Mouse (Mus musculus) megakaryocyte, adult 5-6 weeks (primary cell): ENCODE measurements around the gene Fmnl2. TPM values are rescaled to one million over a fixed set of nuclear protein-coding genes. Genes with fewer than 3 reads are reported as not detected.
A peak's percentile ranks its signal among the peaks of the same experiment; 100 is the strongest.

Experiments
- ATAC-seq: 2 replicates; pipeline ENCODE4 v1.8.0; 2016; ENCODE audit warnings: mild to moderate bottlenecking, inconsistent platforms; ENCODE audit not compliant: poor library complexity, severe bottlenecking
- total RNA-seq, 2 experiments: library from RNA; stranded (forward) in 1 of 2; stranded (reverse) in 1 of 2; fragments of 153-499, 151-499 nt in 1 of 2; fragments of 221-1000, 200-1000 nt in 1 of 2; gene quantifications; 2 replicates each; pipeline versions ENCODE4 v1.2.3 to v1.2.4; 2015 to 2017

Gene Fmnl2
- total RNA-seq, 2 experiments from 2014 or later, result 8.2 to 11.3 TPM

- ATAC-seq, result no peak
Observed at GRCm38 (mm10) chr2:53028868-53029267, 171.2 kb downstream of the Fmnl2 start.

DNA sequence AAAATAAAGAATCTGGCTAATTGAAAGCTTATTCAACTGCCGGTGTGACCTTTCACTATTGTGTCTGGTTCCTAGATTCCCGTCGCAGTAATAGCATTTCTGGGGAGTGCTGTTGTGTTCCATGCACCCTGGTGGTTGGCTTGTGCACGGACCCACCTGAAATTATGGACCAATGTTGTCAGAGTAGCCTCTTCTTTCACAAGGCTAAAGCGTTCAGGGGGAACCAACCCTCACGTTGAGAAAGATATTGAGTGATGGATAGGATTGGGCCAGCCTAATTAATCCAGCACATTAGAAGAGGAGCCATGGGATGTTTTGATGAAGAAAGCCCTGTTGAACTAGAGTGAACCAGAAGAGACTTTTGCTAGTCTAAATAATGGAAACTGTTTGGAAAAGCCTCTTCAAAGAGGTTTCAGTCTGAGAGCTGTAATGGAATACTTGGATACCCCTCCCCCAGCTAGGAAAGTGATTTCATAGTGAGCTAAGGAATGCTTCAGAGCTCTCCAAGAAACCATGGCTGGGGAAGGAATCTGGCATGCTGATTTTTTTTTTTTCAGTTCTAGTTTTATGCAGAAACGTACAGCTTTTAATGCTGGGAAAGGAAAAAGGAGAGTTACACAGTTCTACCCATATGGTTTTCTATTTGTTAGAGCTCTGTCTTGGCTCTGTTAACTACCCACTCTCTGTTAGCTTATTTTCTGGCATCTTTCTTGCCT lies 172.2 kb downstream of the Fmnl2 start:
- ATAC-seq, result no peak

DNA sequence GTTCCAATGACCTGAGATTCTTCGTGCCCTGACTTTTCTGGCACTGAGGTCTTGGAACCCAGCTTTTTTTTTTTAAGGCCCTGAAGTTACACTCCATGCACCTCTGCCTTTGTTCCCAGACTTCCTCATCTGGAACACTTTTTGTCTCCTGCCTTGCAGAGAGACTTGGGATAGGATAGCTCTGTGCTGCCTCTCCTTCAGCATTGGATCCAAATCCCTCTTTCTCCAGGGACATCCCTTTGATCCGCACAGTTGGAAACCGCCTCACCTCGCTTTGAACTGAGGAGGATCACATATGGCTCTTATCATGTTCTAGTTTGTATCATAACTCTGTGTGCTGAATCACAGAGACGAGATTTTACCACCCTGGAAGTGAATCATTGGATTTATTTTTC lies 172.8 kb downstream of the Fmnl2 start:
- ATAC-seq, result no peak

DNA sequence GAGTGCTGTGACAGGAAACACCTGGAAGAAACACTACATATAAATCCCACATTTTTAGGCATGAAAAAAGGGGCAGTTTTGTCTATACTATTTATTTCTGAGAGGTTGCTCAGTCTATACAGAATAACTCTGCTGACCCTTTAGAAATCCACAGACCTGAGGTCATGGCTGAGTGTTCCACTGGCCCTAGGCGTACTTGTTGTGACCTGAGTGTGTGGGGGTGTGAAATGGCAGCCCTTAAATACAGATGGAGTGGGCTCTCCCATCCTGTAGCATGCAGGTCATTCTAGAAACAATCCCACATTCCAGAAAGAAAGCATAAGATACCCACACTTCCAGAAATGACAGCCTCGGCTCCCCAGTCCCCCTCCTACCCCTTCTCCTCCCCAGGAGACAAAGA lies 180.6 kb downstream of the Fmnl2 start:
- no peak for ATAC-seq

DNA sequence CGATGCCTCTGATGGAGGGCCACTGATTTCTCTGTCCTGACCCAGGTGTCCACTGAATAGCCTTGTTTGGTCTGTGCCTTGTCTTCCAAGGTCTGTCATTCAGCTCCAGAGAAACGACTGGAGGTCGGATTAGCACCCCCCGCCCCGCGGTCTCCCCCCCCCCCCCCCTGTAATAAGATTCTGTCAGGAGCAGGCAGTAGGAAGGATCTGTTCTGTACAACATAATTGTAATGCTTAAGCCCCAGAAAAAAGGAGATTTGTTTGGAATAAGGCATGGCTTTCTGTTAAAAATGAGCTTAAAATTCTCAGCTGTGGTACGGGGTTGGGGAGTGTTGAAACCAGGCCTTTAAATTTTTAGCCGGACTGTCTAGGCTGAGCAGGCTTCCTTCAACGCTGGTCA lies 181.1 kb downstream of the Fmnl2 start:
- no peak for ATAC-seq

DNA sequence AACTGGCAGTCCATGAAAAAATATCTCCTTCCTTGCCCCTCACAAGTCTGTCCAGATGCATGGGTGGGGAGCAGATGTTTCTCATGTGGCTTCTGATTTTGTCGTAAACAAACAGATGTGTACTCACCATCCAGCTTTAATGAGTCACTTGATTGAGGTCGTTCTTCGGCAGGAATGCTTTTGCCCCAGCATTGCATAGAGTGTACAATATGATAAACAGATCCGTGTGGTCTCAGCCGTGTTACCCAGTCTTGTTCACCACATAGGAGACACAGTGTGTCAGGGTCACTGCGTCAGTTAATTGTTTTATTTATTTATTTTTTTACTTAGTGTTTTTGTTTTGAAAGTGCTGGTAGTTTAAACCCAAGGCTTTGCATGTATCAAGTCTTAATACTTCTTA lies 189.4 kb downstream of the Fmnl2 start:
- ATAC-seq, result no peak

- no peak for ATAC-seq
Observed at GRCm38 (mm10) chr2:53047749-53048387, 190.2 kb downstream of the Fmnl2 start.

- no peak for ATAC-seq
Observed at GRCm38 (mm10) chr2:53050376-53050775, 192.7 kb downstream of the Fmnl2 start.

DNA sequence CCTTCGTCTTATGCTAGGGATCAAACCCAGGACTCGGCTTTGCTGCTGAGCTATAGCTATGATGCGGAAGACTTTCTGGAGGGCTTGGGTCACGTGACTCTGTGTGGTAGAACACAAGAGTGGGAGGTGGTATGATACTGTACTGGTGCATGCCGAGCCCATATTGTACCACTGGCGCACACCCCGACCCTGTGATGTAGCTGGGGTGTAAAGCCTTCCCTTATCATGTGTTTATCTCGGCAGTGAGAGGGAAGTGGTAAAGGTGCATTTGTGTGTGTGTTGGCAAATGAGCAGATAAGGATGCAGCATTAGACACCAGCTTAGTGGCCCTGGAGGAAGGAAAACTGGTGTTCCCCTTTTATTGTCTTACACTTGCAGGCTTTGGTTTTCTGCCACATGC lies 193.8 kb downstream of the Fmnl2 start:
- peak; percentile 94 for ATAC-seq

GRCm38 (mm10) chr2:53053714-53054113 lies 196.1 kb downstream of the Fmnl2 start:
- no peak for ATAC-seq

DNA sequence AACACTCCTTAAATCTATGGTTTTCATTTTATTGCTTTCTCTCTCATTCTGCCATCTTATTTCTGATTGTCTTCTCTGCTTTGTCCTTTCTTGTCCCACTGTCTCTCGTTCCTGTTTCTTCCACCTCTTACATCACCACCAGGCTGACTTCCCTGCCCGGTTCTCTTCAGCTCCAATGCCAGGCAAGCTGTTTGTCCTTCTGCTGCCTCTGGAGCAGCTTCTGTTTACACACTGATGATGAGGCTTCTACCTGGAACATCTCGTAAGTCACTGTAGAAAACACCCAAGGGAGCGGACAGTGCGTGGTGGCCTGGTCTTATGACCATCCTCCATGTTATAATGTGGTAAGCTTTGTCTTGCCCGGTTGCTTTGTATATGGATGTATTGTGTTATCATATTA lies 198.9 kb downstream of the Fmnl2 start:
- no peak for ATAC-seq

DNA sequence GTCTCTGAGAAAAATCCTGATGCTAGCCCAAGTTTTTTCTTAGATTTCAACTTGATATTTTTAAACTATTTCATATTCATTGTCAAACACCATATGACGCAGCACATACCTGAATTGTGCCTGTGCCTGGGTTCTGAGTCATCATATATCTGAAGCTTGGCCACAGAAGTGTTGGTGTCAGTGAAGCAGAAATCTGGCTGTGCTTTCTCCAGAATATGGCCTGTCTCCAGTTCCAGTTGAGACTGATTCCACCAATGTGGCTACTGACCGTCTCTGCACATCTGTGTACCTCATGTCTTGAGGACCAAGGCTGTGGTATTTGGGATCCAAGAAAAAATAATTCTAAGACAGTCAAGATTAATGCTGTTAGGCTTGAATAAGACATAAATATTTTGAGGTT lies 199.6 kb downstream of the Fmnl2 start:
- ATAC-seq, result no peak

- ATAC-seq, result no peak
Observed at GRCm38 (mm10) chr2:53061363-53062000, 203.8 kb downstream of the Fmnl2 start.

- ATAC-seq, result peak; percentile 33; the same call in 1 of the 2 replicates
Observed at GRCm38 (mm10) chr2:53066973-53067372, 209.3 kb downstream of the Fmnl2 start.

GRCm38 (mm10) chr2:53070607-53071006 lies 212.9 kb downstream of the Fmnl2 start:
- peak; percentile 69 for ATAC-seq

DNA sequence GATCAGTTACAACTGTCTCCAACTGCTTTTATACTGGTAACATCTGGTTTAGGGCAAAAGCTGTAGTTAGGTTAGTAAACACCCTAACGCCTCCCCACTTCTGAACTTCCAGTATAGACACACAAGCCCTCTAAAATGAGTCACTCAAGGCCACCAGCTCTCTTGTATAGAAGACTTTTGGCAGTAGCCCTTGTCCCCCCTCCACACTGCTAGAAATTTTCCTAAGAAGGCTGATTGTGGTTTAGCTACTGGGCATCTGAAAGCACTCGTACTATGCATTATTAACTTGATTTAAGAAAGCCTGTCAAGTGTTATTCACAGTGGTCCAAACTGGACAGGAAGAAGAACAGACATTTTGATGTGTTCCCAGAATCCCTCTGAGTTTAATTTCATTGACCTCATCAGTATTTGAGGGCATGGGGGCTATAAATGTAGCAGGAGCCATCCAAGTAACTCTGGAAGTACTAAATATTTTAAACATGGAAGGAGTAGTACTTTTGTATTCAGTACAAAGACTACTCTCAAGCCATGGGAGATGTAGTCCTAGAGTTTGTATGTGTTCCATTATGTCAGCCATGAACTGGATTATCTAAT lies 222.1 kb downstream of the Fmnl2 start:
- ATAC-seq, result no peak

- no peak for ATAC-seq
Observed at GRCm38 (mm10) chr2:53082045-53082444, 224.4 kb downstream of the Fmnl2 start.

DNA sequence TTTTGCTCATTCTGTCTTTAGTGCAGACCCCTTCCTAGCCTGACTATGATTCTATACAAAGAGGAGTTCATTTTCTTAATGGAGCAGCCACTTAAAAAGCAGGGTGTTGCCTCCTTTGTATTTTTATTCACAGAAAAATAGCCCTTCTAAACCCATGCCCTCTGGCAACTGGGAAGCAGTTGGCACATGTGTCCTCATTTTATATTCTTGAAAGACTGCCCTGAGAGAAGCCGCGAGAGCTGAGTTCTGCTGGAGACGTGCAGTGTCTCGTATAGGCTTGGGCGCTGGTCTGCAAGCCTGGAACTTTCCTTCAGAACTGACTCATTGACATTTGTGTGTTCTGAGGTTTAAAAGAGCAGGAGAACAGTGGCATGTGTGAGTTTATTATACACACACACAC lies 224.8 kb downstream of the Fmnl2 start:
- no peak for ATAC-seq

DNA sequence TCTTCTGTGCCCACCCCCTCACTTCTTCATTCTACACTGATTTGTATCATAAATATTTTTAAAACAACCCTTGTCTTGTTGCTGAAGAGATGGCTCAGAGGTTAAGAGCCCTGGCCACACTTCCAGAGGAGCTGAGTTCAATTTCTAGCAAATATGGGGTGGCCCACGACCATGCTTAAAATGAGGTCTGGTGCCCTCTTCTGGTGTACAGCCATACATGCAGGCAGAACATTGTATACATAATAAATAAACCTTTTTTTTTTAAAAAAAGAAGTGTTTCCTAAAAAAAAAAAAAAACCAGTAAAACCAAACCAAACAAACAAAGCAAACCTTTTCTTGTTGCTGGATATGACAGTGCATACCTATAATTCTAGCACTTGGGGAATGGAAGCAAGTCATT lies 225.6 kb downstream of the Fmnl2 start:
- ATAC-seq, result peak; percentile 66; the same call in 1 of the 2 replicates

DNA sequence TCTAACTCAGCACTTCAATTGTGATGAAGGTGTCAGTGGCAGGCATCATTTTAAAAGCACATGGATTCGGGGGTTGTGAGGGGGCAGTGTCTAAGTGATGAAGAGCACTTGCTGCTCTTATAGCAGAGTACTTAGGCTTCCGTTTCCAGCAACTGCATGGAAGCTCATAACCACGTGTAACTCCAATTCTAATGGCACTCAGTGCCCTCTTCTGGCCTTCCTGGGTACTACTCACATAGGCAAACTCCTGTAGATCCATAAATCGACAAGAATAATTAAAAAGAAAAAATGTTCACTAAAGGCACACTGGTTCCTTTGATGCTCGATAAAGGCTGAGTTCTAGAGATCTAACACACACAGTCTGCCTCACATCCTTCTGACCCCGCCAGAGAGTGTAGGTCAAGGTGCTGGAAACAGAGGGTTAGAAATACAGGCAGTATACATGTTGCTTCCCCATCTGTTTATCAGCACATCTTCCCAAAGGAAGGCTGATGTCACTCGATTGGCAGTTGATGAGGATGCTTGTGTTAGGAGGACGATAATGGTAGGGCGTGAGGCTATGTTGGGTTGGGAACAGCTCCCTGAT lies 228.1 kb downstream of the Fmnl2 start:
- peak; percentile 81 for ATAC-seq

DNA sequence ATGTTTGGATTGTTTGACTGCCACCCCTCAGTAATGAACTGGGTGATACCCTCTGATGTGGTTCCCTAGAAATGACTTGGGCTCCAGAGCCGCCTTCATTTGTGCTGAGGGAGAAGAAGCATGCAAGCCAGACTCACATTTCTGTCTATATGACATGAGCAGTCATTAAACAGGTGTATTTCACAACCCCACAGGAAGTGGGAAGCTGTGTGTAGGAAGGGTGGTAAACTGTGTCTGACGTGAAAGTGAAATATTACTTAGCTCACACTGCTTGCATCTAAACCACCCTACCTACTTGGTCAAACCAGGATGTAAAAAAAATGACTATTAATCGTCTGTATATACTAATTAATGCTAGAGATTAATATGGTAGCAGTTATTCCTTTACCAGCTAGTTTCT lies 231.1 kb downstream of the Fmnl2 start:
- ATAC-seq, result peak; percentile 54; the same call in 1 of the 2 replicates
